Mouse (Mus musculus) adrenal gland, postnatal 4 days (tissue): ENCODE results near the gene Olfr981. TPM values are rescaled to one million over a fixed set of nuclear protein-coding genes. Genes with fewer than 3 reads are reported as not detected.
"Not testable (repeated sequence)": the region's sequence is repeated elsewhere in the genome, so short reads cannot be mapped to it uniquely, and the experiment has no call there.

Experiments used
- DNase-seq, 2 experiments: peaks; one replicate each; pipeline ENCODE4 v3.0.0; 2021 to 2022; ENCODE audit warnings: low spot score in 2 of 2, mixed read lengths in 2 of 2
- long read RNA-seq, 2 experiments: library from polyadenylated mRNA; stranded (forward); transcript quantifications; one replicate each; pipeline ENCODE4 v2.0.0; 2021
- total RNA-seq, 2 experiments: library from RNA; stranded (reverse); gene quantifications; 2 replicates each; pipeline ENCODE4 v1.2.3; 2021

Olfr981 gene
- not detected for total RNA-seq
- long read RNA-seq, experiment 1 = 0 reads
- long read RNA-seq, experiment 2 = 0 reads

DNA sequence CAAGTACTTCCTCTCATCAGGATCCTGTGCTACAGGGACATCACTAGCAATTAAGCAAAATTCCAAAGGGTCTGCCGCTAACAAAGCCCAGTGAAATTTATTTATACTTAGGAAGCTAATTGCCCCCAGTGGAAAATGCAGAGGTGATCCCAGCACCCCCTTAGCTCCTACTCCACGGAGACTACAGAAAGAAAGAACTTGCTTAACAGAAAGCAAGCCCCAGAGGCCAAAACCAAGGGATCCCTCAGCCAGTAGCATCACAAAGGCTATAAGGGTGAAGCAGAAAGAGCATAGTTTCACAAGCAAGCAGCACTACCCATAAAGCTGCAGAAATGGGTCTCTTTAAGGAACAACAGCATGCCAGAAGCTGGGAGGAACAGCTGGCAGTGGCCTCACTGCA lies at the start of gene Olfr981:
TSS of gene Olfr981 (plus strand) at position 301 of the 400 bp plus-strand sequence.
- no peak for DNase-seq

DNA sequence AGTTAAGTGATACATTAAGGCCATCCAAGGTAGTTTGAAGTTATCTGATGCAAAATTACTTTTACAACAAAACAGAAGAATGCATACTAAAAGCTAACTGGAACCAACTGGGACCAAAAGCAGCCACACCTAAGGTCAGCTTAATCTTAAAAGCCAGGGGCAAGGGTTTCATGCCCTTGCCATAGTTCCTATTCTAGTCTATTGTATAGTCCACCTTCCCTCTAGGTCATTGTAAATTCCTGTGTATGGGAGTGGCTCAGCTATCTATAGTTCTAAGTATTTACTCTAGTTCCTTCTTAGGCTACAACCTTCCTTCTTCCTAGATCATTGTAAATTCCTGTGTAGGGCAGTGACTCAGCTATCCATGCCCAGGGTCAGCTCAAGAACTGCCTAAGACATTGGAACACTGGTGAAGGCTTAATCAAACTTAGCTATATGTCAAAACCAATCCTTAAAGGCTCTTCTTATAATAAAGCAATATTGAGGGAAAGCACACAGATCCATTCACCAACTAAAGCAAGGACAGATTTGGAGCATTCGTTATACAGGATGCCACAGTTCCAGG lies 44.6 kb upstream of the Olfr981 start:
- not testable (repeated sequence) for DNase-seq

DNA sequence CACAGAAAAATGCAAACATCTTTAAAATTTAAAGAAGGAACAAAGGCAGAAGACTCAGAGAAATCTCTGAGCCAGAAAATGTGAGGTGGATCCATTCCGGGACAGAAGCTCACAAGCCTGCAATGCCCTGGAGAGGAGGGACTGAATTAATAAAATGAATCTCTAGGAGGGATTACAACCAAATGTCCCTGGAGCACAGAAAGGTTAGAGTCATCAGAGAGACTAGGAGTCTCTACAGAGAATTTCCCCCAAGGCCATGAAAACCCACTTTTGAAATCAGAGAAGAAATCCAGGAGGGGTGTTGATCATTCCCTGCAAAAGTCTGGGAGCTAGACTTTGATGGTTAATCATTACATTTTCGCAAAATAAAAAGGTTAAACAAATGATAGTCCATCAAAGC lies 29.5 kb upstream of the Olfr981 start, which contains the start of gene Olfr978:
TSS of gene Olfr978 (plus strand) at position 301 of the 400 bp plus-strand sequence.
- no peak for DNase-seq

GRCm38 (mm10) chr9:40003365-40003764 lies 17.9 kb upstream of the Olfr981 start, which contains the start of gene Olfr979:
TSS of gene Olfr979 (minus strand) at chr9:40003465.
- DNase-seq = no peak

- DNase-seq = no peak
These were observed 11.8 kb upstream of the Olfr981 start, which contains the start of gene Olfr980 for GRCm38 (mm10) chr9:40009482-40009881. TSS of gene Olfr980 (minus strand) at chr9:40009582.

GRCm38 (mm10) chr9:40050138-40050537 lies 28.9 kb downstream of the Olfr981 start:
- no peak for DNase-seq

- no peak for DNase-seq
These were observed 52.3 kb downstream of the Olfr981 start, which contains the start of gene Olfr982 for GRCm38 (mm10) chr9:40073529-40073928. TSS of gene Olfr982 (plus strand) at chr9:40073829.

Other genes starting within 250 kb of the Olfr981 start
- gene Olfr968, start 238.2 kb upstream of the Olfr981 start, total RNA-seq = not detected
- gene Olfr969, start 230.5 kb upstream of the Olfr981 start, total RNA-seq = not detected
- not detected for gene Olfr970, start 212.6 kb upstream of the Olfr981 start, total RNA-seq
- gene Olfr971, start 184.6 kb upstream of the Olfr981 start, total RNA-seq = not detected
- gene Olfr972, start 155.0 kb upstream of the Olfr981 start, total RNA-seq = not detected
- gene Olfr229, start 114.1 kb upstream of the Olfr981 start, total RNA-seq = not detected
- not detected for gene Olfr974, start 84.0 kb upstream of the Olfr981 start, total RNA-seq
- gene Olfr975, start 69.4 kb upstream of the Olfr981 start, total RNA-seq = not detected
- gene Olfr976, start 60.3 kb upstream of the Olfr981 start, total RNA-seq = not detected
- not detected for gene Olfr978, start 29.4 kb upstream of the Olfr981 start, total RNA-seq
- gene Olfr979, start 18.0 kb upstream of the Olfr981 start, total RNA-seq = not detected
- not detected for gene Olfr980, start 11.9 kb upstream of the Olfr981 start, total RNA-seq
- gene Olfr982, start 52.4 kb downstream of the Olfr981 start, total RNA-seq = not detected
- gene Olfr983, start 72.1 kb downstream of the Olfr981 start, total RNA-seq = not detected
- not detected for gene Olfr984, start 92.7 kb downstream of the Olfr981 start, total RNA-seq
- gene Olfr985, start 108.7 kb downstream of the Olfr981 start, total RNA-seq = not detected
- gene Tmem225, start 126.7 kb downstream of the Olfr981 start, total RNA-seq = not detected
- gene Olfr986, start 159.5 kb downstream of the Olfr981 start, total RNA-seq = not detected
- 1 to 10 TPM; 8.0 to 8.1 TPM for gene Zfp202, start 170.9 kb downstream of the Olfr981 start, total RNA-seq
- 10 to 100 TPM; 12.6 to 17.1 TPM for gene Scn3b, start 247.8 kb downstream of the Olfr981 start, total RNA-seq